Mouse (Mus musculus): ENCODE data around the gene Ap2s1. TPM values are rescaled to one million over a fixed set of nuclear protein-coding genes. Genes with fewer than 3 reads are reported as not detected.
A peak's percentile ranks its signal among the peaks of the same experiment; 100 is the strongest.

The Ap2s1 gene
- polyA plus RNA-seq, 1 experiment from 2014 or later: 256 TPM

DNA sequence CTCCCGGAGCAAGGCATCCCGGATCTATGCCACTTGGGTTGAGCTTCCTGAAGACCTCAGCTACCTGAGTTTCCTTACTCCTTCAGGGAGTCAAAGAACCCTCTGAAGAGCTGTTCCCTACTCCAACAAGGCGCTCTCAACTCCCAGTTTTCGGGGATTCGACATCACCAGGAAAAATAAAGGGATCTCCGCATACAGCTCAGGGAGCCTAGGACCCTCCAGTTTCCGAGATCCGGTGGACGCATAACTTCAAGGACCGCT lies 43.3 kb downstream of the Ap2s1 start:
- under 1% methylated on average over 10 of the region's 10 CpGs for WGBS (ENCODE audit: insufficient replicate concordance)
- Histone ChIP-seq H3K27me3 (ENCODE audit: control insufficient read depth, insufficient read depth, low read length) (no peaks in the 10 kb centered on the region), H3K9ac (ENCODE audit: low read depth, low read length) (peak overlapping the region; percentile 76), H3K4me3 (ENCODE audit: low read depth, low read length) (peak overlapping the region; percentile 71), H3K27ac (ENCODE audit: low read depth, low read length) (0 out of 2 replicates have a peak overlapping the region, but pooled peaks have one; percentile 16), H3K9me3 (replicated peaks; ENCODE audit: control insufficient read depth, low read length) (no peaks in the 10 kb centered on the region), H3K4me1 (ENCODE audit: control insufficient read depth, insufficient read depth, low read length) (peaks cover 17% of the 10 kb centered on the region), H3K36me3 (ENCODE audit: control insufficient read depth, insufficient read depth, low read length) (no peaks in the 10 kb centered on the region), H3K4me2 (peak overlapping the region; percentile 99)
- no peak for ATAC-seq (replicated peaks; ENCODE audit: insufficient number of reproducible peaks, low FRiP score, low TSS enrichment)

DNA sequence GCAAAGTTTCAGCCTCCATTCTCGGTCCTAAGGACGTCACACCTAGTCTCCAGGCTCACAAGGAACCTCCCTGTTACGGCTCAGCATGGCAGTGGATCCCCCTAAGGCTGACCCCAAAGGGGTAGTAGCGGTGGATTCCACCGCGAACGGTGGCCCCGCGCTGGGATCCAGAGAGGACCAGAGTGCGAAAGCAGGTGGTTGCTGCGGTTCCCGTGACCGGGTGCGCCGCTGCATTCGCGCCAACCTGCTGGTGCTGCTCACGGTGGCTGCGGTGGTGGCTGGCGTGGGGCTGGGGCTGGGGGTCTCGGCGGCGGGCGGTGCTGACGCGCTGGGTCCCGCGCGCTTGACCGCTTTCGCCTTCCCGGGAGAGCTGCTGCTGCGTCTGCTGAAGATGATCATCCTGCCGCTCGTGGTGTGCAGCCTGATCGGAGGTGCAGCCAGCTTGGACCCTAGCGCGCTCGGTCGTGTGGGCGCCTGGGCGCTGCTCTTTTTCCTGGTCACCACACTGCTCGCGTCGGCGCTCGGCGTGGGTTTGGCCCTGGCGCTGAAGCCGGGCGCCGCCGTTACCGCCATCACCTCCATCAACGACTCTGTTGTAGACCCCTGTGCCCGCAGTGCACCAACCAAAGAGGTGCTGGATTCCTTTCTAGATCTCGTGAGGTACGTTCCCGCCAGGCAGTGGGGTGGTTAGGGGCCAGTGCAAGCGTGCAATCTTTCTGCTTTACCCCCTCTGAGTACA lies 43.8 kb downstream of the Ap2s1 start:
- Histone ChIP-seq H3K4me1 (ENCODE audit: control insufficient read depth, insufficient read depth, low read length) (peaks cover 17% of the 10 kb centered on the region), H3K9ac (ENCODE audit: low read depth, low read length) (peak overlapping the region; percentile 76), H3K27me3 (ENCODE audit: control insufficient read depth, insufficient read depth, low read length) (no peaks in the 10 kb centered on the region), H3K36me3 (ENCODE audit: control insufficient read depth, insufficient read depth, low read length) (0 out of 2 replicates have a peak, but pooled peaks cover 2% of the 10 kb centered on the region), H3K27ac (ENCODE audit: low read depth, low read length) (0 out of 2 replicates have a peak overlapping the region, but pooled peaks have one; percentile 16), H3K9me3 (replicated peaks; ENCODE audit: control insufficient read depth, low read length) (no peaks in the 10 kb centered on the region), H3K4me3 (ENCODE audit: low read depth, low read length) (peak overlapping the region; percentile 71), H3K4me2 (peak overlapping the region; percentile 99)
- ATAC-seq (replicated peaks; ENCODE audit: insufficient number of reproducible peaks, low FRiP score, low TSS enrichment): no peak
- under 1% methylated on average over 60 of the region's 60 CpGs for WGBS (ENCODE audit: insufficient replicate concordance)

GRCm38 (mm10) chr7:16782555-16783125 lies 44.4 kb downstream of the Ap2s1 start:
- peaks cover 17% of the 10 kb centered on the region for H3K4me1 ChIP-seq (ENCODE audit: control insufficient read depth, insufficient read depth, low read length)
- H3K27me3 ChIP-seq (ENCODE audit: control insufficient read depth, insufficient read depth, low read length): no peaks in the 10 kb centered on the region
- WGBS (ENCODE audit: insufficient replicate concordance): 4% methylated on average over 11 of the region's 11 CpGs
- peak overlapping the region; percentile 71 for H3K4me3 ChIP-seq (ENCODE audit: low read depth, low read length)
- H3K27ac ChIP-seq (ENCODE audit: low read depth, low read length): no peak overlapping the region; the same call in 1 of the 2 replicates
- 0 out of 2 replicates have a peak, but pooled peaks cover 2% of the 10 kb centered on the region for H3K36me3 ChIP-seq (ENCODE audit: control insufficient read depth, insufficient read depth, low read length)
- peak overlapping the region; percentile 76 for H3K9ac ChIP-seq (ENCODE audit: low read depth, low read length)
- ATAC-seq (replicated peaks; ENCODE audit: insufficient number of reproducible peaks, low FRiP score, low TSS enrichment): no peak
- no peaks in the 10 kb centered on the region for H3K9me3 ChIP-seq (replicated peaks; ENCODE audit: control insufficient read depth, low read length)
- H3K4me2 ChIP-seq: peak overlapping the region; percentile 99

DNA sequence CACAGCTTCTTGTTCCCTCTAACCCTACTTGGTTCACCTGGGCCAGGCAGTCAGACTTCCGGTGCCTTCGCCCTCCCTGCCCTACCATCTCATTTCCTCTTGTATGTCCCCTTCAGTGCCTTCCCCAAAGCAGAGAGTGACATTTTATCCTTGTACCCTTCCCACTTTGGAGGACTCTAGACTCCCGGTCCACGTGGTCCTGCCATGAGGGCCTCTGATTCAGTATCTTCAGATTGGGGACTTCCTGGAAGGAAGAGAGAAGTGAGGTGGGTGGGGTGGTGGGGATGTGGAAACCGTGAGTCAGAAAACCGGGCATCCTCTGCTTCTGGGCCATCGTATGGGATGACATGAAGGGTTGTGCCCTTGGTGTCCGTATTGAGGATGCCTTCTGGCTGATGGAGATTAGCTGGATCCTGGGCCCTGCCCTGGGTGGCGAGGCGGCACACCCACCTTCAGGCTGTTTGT lies 45.0 kb downstream of the Ap2s1 start:
- peaks cover 17% of the 10 kb centered on the region for H3K4me1 ChIP-seq (ENCODE audit: control insufficient read depth, insufficient read depth, low read length)
- peak overlapping the region; percentile 71 for H3K4me3 ChIP-seq (ENCODE audit: low read depth, low read length)
- no peaks in the 10 kb centered on the region for H3K27me3 ChIP-seq (ENCODE audit: control insufficient read depth, insufficient read depth, low read length)
- H3K9ac ChIP-seq (ENCODE audit: low read depth, low read length): peak overlapping the region; percentile 76
- H3K4me2 ChIP-seq: peak overlapping the region; percentile 99
- peak overlapping the region; percentile 68 for H3K27ac ChIP-seq (ENCODE audit: low read depth, low read length)
- WGBS (ENCODE audit: insufficient replicate concordance): 19% methylated on average over 10 of the region's 10 CpGs
- peak; percentile 50; the same call in 1 of the 2 replicates for ATAC-seq (replicated peaks; ENCODE audit: insufficient number of reproducible peaks, low FRiP score, low TSS enrichment)
- H3K9me3 ChIP-seq (replicated peaks; ENCODE audit: control insufficient read depth, low read length): no peaks in the 10 kb centered on the region
- 0 out of 2 replicates have a peak, but pooled peaks cover 2% of the 10 kb centered on the region for H3K36me3 ChIP-seq (ENCODE audit: control insufficient read depth, insufficient read depth, low read length)

- H3K9ac ChIP-seq (ENCODE audit: low read depth, low read length): peak overlapping the region; percentile 76
- peaks cover 2% of the 10 kb centered on the region; the same call in 1 of the 2 replicates for H3K36me3 ChIP-seq (ENCODE audit: control insufficient read depth, insufficient read depth, low read length)
- H3K4me2 ChIP-seq: peak overlapping the region; percentile 99
- no peaks in the 10 kb centered on the region for H3K9me3 ChIP-seq (replicated peaks; ENCODE audit: control insufficient read depth, low read length)
- WGBS (ENCODE audit: insufficient replicate concordance): 54% methylated on average over 17 of the region's 17 CpGs
- no peaks in the 10 kb centered on the region for H3K27me3 ChIP-seq (ENCODE audit: control insufficient read depth, insufficient read depth, low read length)
- ATAC-seq (replicated peaks; ENCODE audit: insufficient number of reproducible peaks, low FRiP score, low TSS enrichment): no peak
- peaks cover 17% of the 10 kb centered on the region for H3K4me1 ChIP-seq (ENCODE audit: control insufficient read depth, insufficient read depth, low read length)
- H3K27ac ChIP-seq (ENCODE audit: low read depth, low read length): peak overlapping the region; percentile 68
- peak overlapping the region; percentile 71 for H3K4me3 ChIP-seq (ENCODE audit: low read depth, low read length)
Observed at GRCm38 (mm10) chr7:16783758-16784415, 45.7 kb downstream of the Ap2s1 start.

GRCm38 (mm10) chr7:16784498-16784976 lies 46.3 kb downstream of the Ap2s1 start:
- H3K27ac ChIP-seq (ENCODE audit: low read depth, low read length): no peak overlapping the region
- H3K9me3 ChIP-seq (replicated peaks; ENCODE audit: control insufficient read depth, low read length): no peaks in the 10 kb centered on the region
- H3K9ac ChIP-seq (ENCODE audit: low read depth, low read length): no peak overlapping the region
- H3K4me3 ChIP-seq (ENCODE audit: low read depth, low read length): peak overlapping the region; percentile 71; the same call in 1 of the 2 replicates
- H3K4me1 ChIP-seq (ENCODE audit: control insufficient read depth, insufficient read depth, low read length): peaks cover 17% of the 10 kb centered on the region
- WGBS (ENCODE audit: insufficient replicate concordance): 77% methylated on average over 10 of the region's 10 CpGs
- no peaks in the 10 kb centered on the region for H3K27me3 ChIP-seq (ENCODE audit: control insufficient read depth, insufficient read depth, low read length)
- peaks cover 2% of the 10 kb centered on the region; the same call in 1 of the 2 replicates for H3K36me3 ChIP-seq (ENCODE audit: control insufficient read depth, insufficient read depth, low read length)
- no peak for ATAC-seq (replicated peaks; ENCODE audit: insufficient number of reproducible peaks, low FRiP score, low TSS enrichment)
- peak overlapping the region; percentile 99 for H3K4me2 ChIP-seq

GRCm38 (mm10) chr7:16785541-16786083 lies 47.4 kb downstream of the Ap2s1 start:
- Histone ChIP-seq H3K27me3 (ENCODE audit: control insufficient read depth, insufficient read depth, low read length) (no peaks in the 10 kb centered on the region), H3K4me3 (ENCODE audit: low read depth, low read length) (no peak overlapping the region), H3K4me1 (ENCODE audit: control insufficient read depth, insufficient read depth, low read length) (peaks cover 17% of the 10 kb centered on the region), H3K9me3 (replicated peaks; ENCODE audit: control insufficient read depth, low read length) (no peaks in the 10 kb centered on the region), H3K36me3 (ENCODE audit: control insufficient read depth, insufficient read depth, low read length) (peaks cover 5% of the 10 kb centered on the region; the same call in 1 of the 2 replicates), H3K9ac (ENCODE audit: low read depth, low read length) (peak overlapping the region; percentile 49; the same call in 1 of the 2 replicates), H3K4me2 (peak overlapping the region; percentile 6; the same call in 1 of the 2 replicates), H3K27ac (ENCODE audit: low read depth, low read length) (no peak overlapping the region)
- ATAC-seq (replicated peaks; ENCODE audit: insufficient number of reproducible peaks, low FRiP score, low TSS enrichment): no peak
- 75% methylated on average over 8 of the region's 8 CpGs for WGBS (ENCODE audit: insufficient replicate concordance)

DNA sequence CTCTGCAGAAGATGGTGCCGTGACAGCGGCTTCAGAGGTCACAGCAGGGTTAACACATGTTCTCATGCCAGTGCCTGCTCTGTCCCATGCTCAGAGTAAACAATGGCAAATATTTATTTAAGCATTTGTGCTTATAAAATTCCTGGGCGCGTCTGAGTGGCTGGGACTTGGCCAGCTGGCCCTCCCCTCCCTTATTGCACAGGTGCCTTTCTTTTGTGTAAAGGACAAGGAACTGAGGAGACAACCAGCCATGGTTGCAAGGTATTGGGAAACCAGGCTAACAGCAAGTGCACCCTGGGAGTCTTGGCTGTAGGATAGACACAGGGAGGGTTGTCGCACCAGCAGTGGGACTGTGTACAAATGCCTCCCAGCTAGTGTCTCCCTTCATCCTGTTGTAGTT lies 54.1 kb downstream of the Ap2s1 start:
- Histone ChIP-seq H3K9me3 (replicated peaks; ENCODE audit: control insufficient read depth, low read length) (no peaks in the 10 kb centered on the region), H3K27me3 (ENCODE audit: control insufficient read depth, insufficient read depth, low read length) (no peaks in the 10 kb centered on the region), H3K9ac (ENCODE audit: low read depth, low read length) (no peak overlapping the region), H3K4me1 (ENCODE audit: control insufficient read depth, insufficient read depth, low read length) (no peaks in the 10 kb centered on the region), H3K4me3 (ENCODE audit: low read depth, low read length) (no peak overlapping the region), H3K27ac (ENCODE audit: low read depth, low read length) (no peak overlapping the region), H3K4me2 (no peak overlapping the region), H3K36me3 (ENCODE audit: control insufficient read depth, insufficient read depth, low read length) (peaks cover 12% of the 10 kb centered on the region)
- ATAC-seq (replicated peaks; ENCODE audit: insufficient number of reproducible peaks, low FRiP score, low TSS enrichment): no peak
- WGBS (ENCODE audit: insufficient replicate concordance): 77% methylated on average over 5 of the region's 5 CpGs
